Mouse (Mus musculus): Measurements from ENCODE around the gene Cdc42ep4. TPM values are rescaled to one million over a fixed set of nuclear protein-coding genes. Genes with fewer than 3 reads are reported as not detected.

The Cdc42ep4 gene
- total and polyA plus RNA-seq, 2 experiments from 2014 or later: 75.4 to 102 TPM

- Histone ChIP-seq H3K9ac (peak overlapping the region; percentile 14; the same call in 1 of the 2 replicates), H3K27ac (ENCODE audit: low read depth, low read length) (no peak overlapping the region), H3K27me3 (ENCODE audit: insufficient read depth, low read length) (no peaks in the 10 kb centered on the region), H3K4me2 (ENCODE audit: low read depth) (no peak overlapping the region), H3K9me3 (ENCODE audit: low read length) (no peaks in the 10 kb centered on the region), H3K4me1 (ENCODE audit: insufficient read depth) (peaks cover 16% of the 10 kb centered on the region), H3K4me3 (ENCODE audit: low read depth, low read length) (no peak overlapping the region), H3K36me3 (ENCODE audit: insufficient read depth) (peaks cover 41% of the 10 kb centered on the region)
- no peak for ATAC-seq
- 41% methylated on average over 2 of the region's 2 CpGs for WGBS
- DNase-seq: no peak
- no peak for TF ChIP-seq CTCF (IDR thresholded peaks at IDR 0.05; ENCODE audit: low read depth)
Observed at GRCm38 (mm10) chr11:113687031-113687430, 64.7 kb downstream of the Cdc42ep4 start.

GRCm38 (mm10) chr11:113684707-113685426, 66.8 kb downstream of the Cdc42ep4 start:
- TF ChIP-seq CTCF (IDR thresholded peaks at IDR 0.05; ENCODE audit: low read depth): no peak
- no peak for ATAC-seq

DNA sequence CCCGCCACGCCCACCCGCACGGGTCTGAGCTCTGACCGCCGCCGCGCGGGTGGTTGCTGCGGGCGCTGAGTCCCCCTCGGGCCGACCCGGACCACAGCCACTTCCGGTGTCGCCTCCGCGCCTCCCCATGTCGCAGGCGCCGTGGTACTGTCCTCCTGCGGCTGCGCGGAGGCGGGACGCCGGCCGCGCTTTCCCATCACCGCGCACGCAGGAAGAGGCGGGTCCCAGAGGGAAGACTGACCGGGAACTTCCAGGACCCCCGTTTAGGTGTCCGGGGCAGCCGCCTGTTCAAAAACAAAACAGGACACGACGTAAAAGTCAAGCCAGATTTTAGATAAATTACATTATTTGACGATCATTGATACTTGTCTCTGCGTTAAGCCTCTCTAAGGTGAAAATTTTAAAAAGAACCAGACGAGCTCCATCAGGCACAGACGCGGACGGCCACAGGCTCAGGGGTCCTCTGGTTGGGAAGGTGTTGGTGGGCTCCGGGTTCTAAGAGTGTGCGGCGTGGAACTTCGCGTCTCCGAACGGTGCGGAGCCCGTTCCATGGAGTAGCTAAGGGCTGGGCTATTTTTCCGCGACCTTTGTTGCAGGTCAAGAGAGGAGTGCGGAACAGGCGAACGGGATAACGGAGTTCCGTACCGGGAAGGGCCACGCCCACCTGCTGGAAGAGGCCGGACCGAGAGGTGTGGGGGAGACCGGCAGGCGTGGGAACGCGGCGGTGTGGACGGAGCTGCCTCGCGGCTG, 67.5 kb downstream of the Cdc42ep4 start, which contains the start of the genes Fam104a and D11Wsu47e:
Gene Fam104a, minus strand, starts transcription at position 199 of the 750 bp plus-strand sequence.
Gene D11Wsu47e, plus strand, starts transcription at position 456 of the 750 bp plus-strand sequence.
- Histone ChIP-seq H3K9ac (peak within 1 kb of the TSS; percentile 87), H3K4me3 (ENCODE audit: low read depth, low read length) (peak within 1 kb of the TSS; percentile 88), H3K4me1 (ENCODE audit: insufficient read depth) (peaks cover 16% of the 10 kb centered on the region), H3K27me3 (ENCODE audit: insufficient read depth, low read length) (no peaks in the 10 kb centered on the region), H3K4me2 (ENCODE audit: low read depth) (peak within 1 kb of the TSS; percentile 94), H3K9me3 (ENCODE audit: low read length) (no peaks in the 10 kb centered on the region), H3K27ac (ENCODE audit: low read depth, low read length) (peak within 1 kb of the TSS; percentile 92), H3K36me3 (ENCODE audit: insufficient read depth) (peaks cover 16% of the 10 kb centered on the region)
- peak; percentile 98 for ATAC-seq
- DNase-seq: peak; percentile 98
- TF ChIP-seq CTCF (IDR thresholded peaks at IDR 0.05; ENCODE audit: low read depth): no peak
- WGBS: 2% methylated on average over 73 of the region's 73 CpGs

More at GRCm38 (mm10) chr11:113684707-113685426, 66.8 kb downstream of the Cdc42ep4 start:
- no peak for DNase-seq
- no peaks in the 10 kb centered on the region for H3K27me3 ChIP-seq (ENCODE audit: insufficient read depth, low read length)
- peak overlapping the region; percentile 88 for H3K4me3 ChIP-seq (ENCODE audit: low read depth, low read length)
- H3K27ac ChIP-seq (ENCODE audit: low read depth, low read length): peak overlapping the region; percentile 92
- 42% methylated on average over 25 of the region's 25 CpGs for WGBS
- H3K9me3 ChIP-seq (ENCODE audit: low read length): no peaks in the 10 kb centered on the region
- peak overlapping the region; percentile 94 for H3K4me2 ChIP-seq (ENCODE audit: low read depth)
- peak overlapping the region; percentile 87 for H3K9ac ChIP-seq
- peaks cover 23% of the 10 kb centered on the region for H3K36me3 ChIP-seq (ENCODE audit: insufficient read depth)
- peaks cover 16% of the 10 kb centered on the region for H3K4me1 ChIP-seq (ENCODE audit: insufficient read depth)

DNA sequence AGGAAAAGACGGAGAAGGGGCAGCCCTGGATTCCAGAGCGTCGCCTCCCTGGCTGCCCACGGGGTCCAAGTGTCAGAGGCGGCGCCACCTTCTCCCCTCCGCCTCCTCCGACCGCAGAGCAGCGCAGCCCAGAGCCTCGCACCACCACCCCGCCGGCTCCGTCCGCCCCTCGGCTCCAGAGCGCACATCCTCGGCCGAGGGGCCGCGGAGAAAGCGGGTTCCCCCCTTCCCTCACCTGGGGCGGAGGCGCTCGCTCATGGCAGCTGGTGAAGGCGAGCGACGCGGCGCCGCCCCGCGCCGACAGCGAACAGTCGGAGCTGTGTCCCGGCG, 68.1 kb downstream of the Cdc42ep4 start:
- Histone ChIP-seq H3K27ac (ENCODE audit: low read depth, low read length) (peak overlapping the region; percentile 92), H3K4me3 (ENCODE audit: low read depth, low read length) (peak overlapping the region; percentile 88), H3K9me3 (ENCODE audit: low read length) (no peaks in the 10 kb centered on the region), H3K36me3 (ENCODE audit: insufficient read depth) (peaks cover 10% of the 10 kb centered on the region), H3K27me3 (ENCODE audit: insufficient read depth, low read length) (no peaks in the 10 kb centered on the region), H3K4me1 (ENCODE audit: insufficient read depth) (peaks cover 16% of the 10 kb centered on the region), H3K4me2 (ENCODE audit: low read depth) (peak overlapping the region; percentile 94), H3K9ac (peak overlapping the region; percentile 87)
- DNase-seq (no peak), ATAC-seq (no peak)
- no peak for TF ChIP-seq CTCF (IDR thresholded peaks at IDR 0.05; ENCODE audit: low read depth)
- WGBS: under 1% methylated on average over 33 of the region's 38 CpGs

DNA sequence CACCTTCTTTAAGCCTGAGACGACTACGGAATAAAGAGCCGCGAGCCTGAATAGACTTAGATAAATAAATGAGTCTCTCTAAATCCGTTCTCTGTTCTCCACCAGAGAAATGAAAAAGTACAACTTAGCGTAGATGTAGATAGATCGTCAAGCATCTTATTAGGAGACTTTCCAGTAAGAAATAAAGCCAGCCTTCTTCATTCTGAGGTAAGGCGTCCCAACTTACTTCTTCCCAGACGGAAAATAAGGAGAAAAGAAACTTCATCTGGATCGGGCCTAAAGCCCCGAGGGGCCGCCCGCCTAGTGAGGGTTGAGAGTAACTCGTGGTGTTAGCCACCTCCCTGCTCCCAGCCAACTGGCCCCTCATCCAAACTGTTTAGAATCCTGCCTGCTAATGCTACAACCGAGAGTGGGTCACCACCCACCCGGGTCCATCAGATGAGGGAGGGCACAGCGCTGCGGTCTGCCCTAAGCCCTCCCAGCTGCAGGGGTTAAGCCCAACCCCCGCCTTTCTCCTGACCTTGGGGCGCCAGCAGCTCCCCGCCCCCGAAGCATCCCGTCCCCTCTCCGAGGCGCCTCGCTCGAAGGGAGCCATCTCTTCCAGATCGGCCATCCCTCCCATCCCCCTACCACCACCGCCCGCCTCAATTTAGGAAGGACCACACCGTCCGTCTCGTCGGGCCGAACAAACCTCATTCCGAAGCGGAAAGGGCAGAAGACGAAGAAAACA, 68.6 kb downstream of the Cdc42ep4 start:
- DNase-seq (peak; percentile 19), ATAC-seq (peak; percentile 14)
- WGBS: 2% methylated on average over 38 of the region's 38 CpGs
- no peaks in the 10 kb centered on the region for H3K27me3 ChIP-seq (ENCODE audit: insufficient read depth, low read length)
- H3K36me3 ChIP-seq (ENCODE audit: insufficient read depth): peaks cover 5% of the 10 kb centered on the region
- peaks cover 16% of the 10 kb centered on the region for H3K4me1 ChIP-seq (ENCODE audit: insufficient read depth)
- no peaks in the 10 kb centered on the region for H3K9me3 ChIP-seq (ENCODE audit: low read length)
- peak overlapping the region; percentile 94 for H3K4me2 ChIP-seq (ENCODE audit: low read depth)
- peak overlapping the region; percentile 92 for H3K27ac ChIP-seq (ENCODE audit: low read depth, low read length)
- H3K9ac ChIP-seq: peak overlapping the region; percentile 87
- TF ChIP-seq CTCF (IDR thresholded peaks at IDR 0.05; ENCODE audit: low read depth): no peak
- peak overlapping the region; percentile 88 for H3K4me3 ChIP-seq (ENCODE audit: low read depth, low read length)

GRCm38 (mm10) chr11:113681979-113682378, 69.7 kb downstream of the Cdc42ep4 start:
- H3K4me2 ChIP-seq (ENCODE audit: low read depth): peak overlapping the region; percentile 94
- H3K9ac ChIP-seq: 0 out of 2 replicates have a peak overlapping the region, but pooled peaks have one; percentile 87
- H3K9me3 ChIP-seq (ENCODE audit: low read length): no peaks in the 10 kb centered on the region
- no peaks in the 10 kb centered on the region for H3K27me3 ChIP-seq (ENCODE audit: insufficient read depth, low read length)
- H3K27ac ChIP-seq (ENCODE audit: low read depth, low read length): no peak overlapping the region
- 0 out of 2 replicates have a peak, but pooled peaks cover 3% of the 10 kb centered on the region for H3K36me3 ChIP-seq (ENCODE audit: insufficient read depth)
- H3K4me1 ChIP-seq (ENCODE audit: insufficient read depth): peaks cover 16% of the 10 kb centered on the region
- DNase-seq (no peak), ATAC-seq (no peak)
- peak; percentile 9; the same call in 1 of the 2 replicates for TF ChIP-seq CTCF (IDR thresholded peaks at IDR 0.05; ENCODE audit: low read depth)
- peak overlapping the region; percentile 88; the same call in 1 of the 2 replicates for H3K4me3 ChIP-seq (ENCODE audit: low read depth, low read length)

All from forebrain, postnatal 0 days (tissue).